Mouse (Mus musculus) hindlimb bud, embryonic 11.5 days (tissue): ENCODE results near the gene Nsg1.

Experiments
- DNase-seq: peaks from one replicate; pipeline ENCODE4 v3.0.0-alpha.2; 2012; ENCODE audit warnings: low read depth, low spot score; ENCODE audit errors: extremely low spot score

The Nsg1 gene

GRCm38 (mm10) chr5:38146524-38146923, 13.2 kb downstream of the Nsg1 start:
- DNase-seq, result no peak

- no peak for DNase-seq
These were observed 18.8 kb downstream of the Nsg1 start for GRCm38 (mm10) chr5:38140893-38141292.

GRCm38 (mm10) chr5:38137163-38137562, 22.5 kb downstream of the Nsg1 start:
- DNase-seq, result no peak

- no peak for DNase-seq
These were observed 23.5 kb downstream of the Nsg1 start for GRCm38 (mm10) chr5:38136247-38136646.

- no peak for DNase-seq
These were observed 30.4 kb downstream of the Nsg1 start for GRCm38 (mm10) chr5:38129339-38129738.

GRCm38 (mm10) chr5:38126519-38127306, 33.0 kb downstream of the Nsg1 start:
- no peak for DNase-seq

GRCm38 (mm10) chr5:38121699-38122098, 38.0 kb downstream of the Nsg1 start:
- no peak for DNase-seq

GRCm38 (mm10) chr5:38119268-38119667, 40.4 kb downstream of the Nsg1 start:
- DNase-seq, result no peak

- no peak for DNase-seq
These were observed 42.7 kb downstream of the Nsg1 start for GRCm38 (mm10) chr5:38117056-38117455.

GRCm38 (mm10) chr5:38114526-38114925, 45.2 kb downstream of the Nsg1 start:
- DNase-seq, result no peak

- DNase-seq, result no peak
These were observed 52.9 kb downstream of the Nsg1 start for GRCm38 (mm10) chr5:38106807-38107206.

- peak; percentile 91 for DNase-seq
These were observed 53.5 kb downstream of the Nsg1 start for GRCm38 (mm10) chr5:38106080-38106697.

- no peak for DNase-seq
These were observed 56.8 kb downstream of the Nsg1 start for GRCm38 (mm10) chr5:38102945-38103344.

- DNase-seq, result no peak
These were observed 60.5 kb downstream of the Nsg1 start for GRCm38 (mm10) chr5:38099139-38099676.

GRCm38 (mm10) chr5:38097501-38098093, 62.1 kb downstream of the Nsg1 start:
- no peak for DNase-seq

- DNase-seq, result no peak
These were observed 65.4 kb downstream of the Nsg1 start for GRCm38 (mm10) chr5:38094331-38094730.

- no peak for DNase-seq
These were observed 67.8 kb downstream of the Nsg1 start for GRCm38 (mm10) chr5:38091966-38092304.

GRCm38 (mm10) chr5:38091046-38091965, 68.4 kb downstream of the Nsg1 start:
- DNase-seq, result no peak

GRCm38 (mm10) chr5:38090581-38090980, 69.1 kb downstream of the Nsg1 start:
- no peak for DNase-seq

GRCm38 (mm10) chr5:38090111-38090510, 69.6 kb downstream of the Nsg1 start:
- no peak for DNase-seq
